Mouse (Mus musculus): Measurements from ENCODE around the gene 1600014C23Rik.

DNA sequence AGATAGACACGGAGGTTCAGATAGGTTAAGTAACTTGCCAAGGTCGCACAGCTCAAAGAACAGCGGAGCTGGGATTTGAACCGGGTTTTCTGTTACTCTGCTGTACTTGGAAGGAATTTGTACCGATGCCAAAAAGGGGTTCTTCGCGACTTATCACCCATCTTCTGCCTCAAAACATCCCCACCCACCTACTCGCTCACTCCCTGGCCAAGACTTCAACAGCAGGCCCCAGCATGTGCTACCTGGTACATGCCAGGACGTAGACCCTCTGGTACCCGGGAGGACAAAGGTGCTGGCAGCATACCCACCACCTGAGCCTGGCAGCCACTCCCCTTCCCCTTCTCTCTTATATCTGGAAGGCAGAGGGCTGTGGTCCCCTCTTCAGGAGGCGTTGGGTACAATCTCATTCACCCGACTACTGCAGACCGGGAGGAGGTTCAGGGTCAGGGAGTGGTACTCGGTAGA is 48.9 kb downstream of the 1600014C23Rik start:
- TF ChIP-seq UBTF (IDR thresholded peaks at IDR 0.05; ENCODE audit: borderline replicate concordance, insufficient read depth, low read depth, low read length) (no peak), ZNF384 (IDR thresholded peaks at IDR 0.05; ENCODE audit: low read depth, low read length) (no peak), CTCF (IDR thresholded peaks at IDR 0.05 in 2 of 3, conservative IDR thresholded peaks at IDR 0.05 in 1 of 3; ENCODE audit: control insufficient read depth in 1 of 3, insufficient read depth in 1 of 3, low read depth in 2 of 3, low read length in 3 of 3, poor library complexity in 1 of 3, severe bottlenecking in 1 of 3) (no peak), TCF12 (IDR thresholded peaks at IDR 0.05; ENCODE audit: low read depth, low read length) (no peak), USF1 (IDR thresholded peaks at IDR 0.05; ENCODE audit: low read depth, low read length) (no peak)
